Mouse (Mus musculus) forebrain, embryonic 15.5 days (tissue): ENCODE measurements around the gene Mgll. TPM values are rescaled to one million over a fixed set of nuclear protein-coding genes. Genes with fewer than 3 reads are reported as not detected.
A peak's percentile ranks its signal among the peaks of the same experiment; 100 is the strongest.

Source experiments
- ATAC-seq: fragments of 200-750 bp; cut with Nextera tagmentation; replicated peaks from 2 replicates; pipeline ENCODE4 v1.8.0; 2017; ENCODE audit warnings: mild to moderate bottlenecking, moderate TSS enrichment, moderate library complexity
- H3K27ac ChIP-seq: fragments of 300-500 bp; sonication (generic); replicated peaks from 2 replicates; pipeline ENCODE4 v1.5.1; 2015; ENCODE audit warnings: mild to moderate bottlenecking, inconsistent platforms
- H3K27me3 ChIP-seq: fragments of 300-500 bp; sonication (generic); 2 replicates; pipeline ENCODE4 v1.6.1; 2015; ENCODE audit warnings: inconsistent platforms
- H3K36me3 ChIP-seq: fragments of 300-500 bp; sonication (generic); 2 replicates; pipeline ENCODE4 v1.6.1; 2015; ENCODE audit warnings: mild to moderate bottlenecking, inconsistent platforms
- H3K4me1 ChIP-seq: fragments of 300-500 bp; sonication (generic); 2 replicates; pipeline ENCODE4 v1.6.1; 2015; ENCODE audit warnings: inconsistent platforms
- H3K4me2 ChIP-seq: fragments of 300-500 bp; sonication (generic); replicated peaks from 2 replicates; pipeline ENCODE4 v1.6.1; 2015; ENCODE audit warnings: mild to moderate bottlenecking, inconsistent platforms
- H3K4me3 ChIP-seq: fragments of 300-500 bp; sonication (generic); 2 replicates; pipeline ENCODE4 v1.5.1; 2015; ENCODE audit warnings: mild to moderate bottlenecking, inconsistent platforms
- H3K9ac ChIP-seq: fragments of 300-500 bp; sonication (generic); replicated peaks from 2 replicates; pipeline ENCODE4 v1.6.1; 2015; ENCODE audit warnings: mild to moderate bottlenecking, inconsistent platforms
- H3K9me3 ChIP-seq: fragments of 300-500 bp; sonication (generic); 2 replicates; pipeline ENCODE4 v1.6.1; 2016; ENCODE audit warnings: inconsistent platforms
- WGBS: fragments of 180-500 bp; shearing (Covaris S2); methylation state at CpG from one replicate; pipeline ENCODE4 v1.1.7; 2015; ENCODE audit warnings: mixed read lengths; 5-methylcytosine and 5-hydroxymethylcytosine counted together
- polyA plus RNA-seq: library from polyadenylated mRNA; unstranded; fragments of >200 nt; fragmentation: Nextera tagmentation; extraction: Ambion mirVana; gene quantifications from 2 replicates; pipeline ENCODE4 v1.2.1, GENCODE M21; 2015

Gene Mgll
- polyA plus RNA-seq, 1 experiment from 2014 or later, result 25.0 TPM

GRCm38 (mm10) chr6:88840791-88841513, 116.7 kb downstream of the Mgll start:
- no peaks in the 10 kb centered on the region for H3K27me3 ChIP-seq
- peaks cover 27% of the 10 kb centered on the region for H3K36me3 ChIP-seq
- no peaks in the 10 kb centered on the region for H3K9me3 ChIP-seq
- ATAC-seq, result no peak
- H3K27ac ChIP-seq, result peak overlapping the region; percentile 82
- 61% methylated on average over 9 of the region's 9 CpGs for WGBS
- peak overlapping the region; percentile 86 for H3K4me2 ChIP-seq
- peak overlapping the region; percentile 67 for H3K4me3 ChIP-seq
- H3K4me1 ChIP-seq, result peaks cover 21% of the 10 kb centered on the region
- peak overlapping the region; percentile 90 for H3K9ac ChIP-seq

- Histone ChIP-seq H3K27me3 (no peaks in the 10 kb centered on the region), H3K4me2 (peak overlapping the region; percentile 86), H3K9me3 (no peaks in the 10 kb centered on the region), H3K4me1 (peaks cover 21% of the 10 kb centered on the region), H3K27ac (peak overlapping the region; percentile 82), H3K9ac (peak overlapping the region; percentile 90), H3K4me3 (peak overlapping the region; percentile 67), H3K36me3 (peaks cover 30% of the 10 kb centered on the region)
- WGBS, result 3% methylated on average over 22 of the region's 22 CpGs
- ATAC-seq, result peak; percentile 35
These were observed 117.2 kb downstream of the Mgll start for GRCm38 (mm10) chr6:88841514-88841780.

- H3K9ac ChIP-seq, result peak within 1 kb of the TSS; percentile 90
- H3K4me3 ChIP-seq, result peak within 1 kb of the TSS; percentile 67
- peak within 1 kb of the TSS; percentile 86 for H3K4me2 ChIP-seq
- no peaks in the 10 kb centered on the region for H3K9me3 ChIP-seq
- peaks cover 21% of the 10 kb centered on the region for H3K4me1 ChIP-seq
- under 1% methylated on average over 72 of the region's 72 CpGs for WGBS
- ATAC-seq, result peak; percentile 94
- no peaks in the 10 kb centered on the region for H3K27me3 ChIP-seq
- peaks cover 32% of the 10 kb centered on the region for H3K36me3 ChIP-seq
- H3K27ac ChIP-seq, result peak within 1 kb of the TSS; percentile 82
These were observed 117.8 kb downstream of the Mgll start, which contains the start of gene Abtb1 for GRCm38 (mm10) chr6:88841781-88842689. Gene Abtb1, minus strand, starts transcription at chr6:88841984.

DNA sequence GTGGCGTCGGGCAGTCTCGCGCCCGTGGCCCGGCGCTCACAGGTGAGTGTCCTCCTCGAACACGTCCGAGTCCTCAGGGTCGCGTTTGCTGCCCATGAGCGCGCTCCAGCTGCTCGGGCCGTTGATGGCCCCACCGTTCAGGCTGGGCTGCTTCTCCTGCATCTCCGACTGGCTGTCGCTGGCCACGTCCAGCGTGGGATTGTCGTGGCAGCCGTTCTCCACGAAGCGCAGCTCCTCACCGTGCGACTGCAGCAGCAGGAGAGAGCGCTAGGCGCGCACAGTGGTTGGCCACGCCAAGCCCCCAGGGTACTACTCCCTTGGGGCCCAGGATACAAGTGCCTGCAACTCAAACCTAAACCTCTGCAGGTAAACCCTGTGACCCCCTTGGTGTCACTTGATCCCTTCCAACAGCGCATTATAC, 118.5 kb downstream of the Mgll start:
- H3K36me3 ChIP-seq, result peaks cover 38% of the 10 kb centered on the region

DNA sequence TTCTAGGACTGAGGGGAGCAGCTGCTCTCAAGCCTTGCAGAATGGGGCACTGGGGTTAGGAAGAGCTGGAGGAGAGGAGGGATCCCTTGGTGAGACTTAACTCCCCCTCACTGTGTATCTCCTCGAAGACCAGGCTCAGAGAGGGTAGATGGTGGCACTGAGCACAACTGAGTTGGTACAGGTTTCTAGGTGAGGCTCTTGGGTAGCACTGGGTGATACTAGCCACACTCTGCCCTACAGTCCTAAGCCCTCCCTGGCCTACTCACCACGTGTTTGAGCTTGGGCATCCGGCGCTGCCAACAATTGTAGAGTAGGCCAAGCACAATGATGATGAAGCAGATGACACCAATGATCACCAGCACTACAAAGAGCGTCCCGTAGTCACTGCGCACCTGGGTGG, 119.0 kb downstream of the Mgll start:
- Histone ChIP-seq H3K36me3 (peaks cover 38% of the 10 kb centered on the region), H3K4me3 (peak overlapping the region; percentile 67; the same call in 1 of the 2 replicates), H3K4me1 (peaks cover 21% of the 10 kb centered on the region), H3K4me2 (no peak overlapping the region), H3K9me3 (no peaks in the 10 kb centered on the region), H3K27ac (peak overlapping the region; percentile 82; the same call in 1 of the 2 replicates), H3K27me3 (no peaks in the 10 kb centered on the region), H3K9ac (no peak overlapping the region)
- no peak for ATAC-seq
- WGBS, result 71% methylated on average over 7 of the region's 7 CpGs

More for the DNA sequence above, 118.5 kb downstream of the Mgll start:
- H3K9ac ChIP-seq, result peak overlapping the region; percentile 52
- peaks cover 21% of the 10 kb centered on the region for H3K4me1 ChIP-seq
- H3K4me2 ChIP-seq, result peak overlapping the region; percentile 86
- no peaks in the 10 kb centered on the region for H3K9me3 ChIP-seq
- H3K4me3 ChIP-seq, result peak overlapping the region; percentile 67
- peak; percentile 9 for ATAC-seq
- no peaks in the 10 kb centered on the region for H3K27me3 ChIP-seq
- under 1% methylated on average over 19 of the region's 32 CpGs for WGBS
- H3K27ac ChIP-seq, result peak overlapping the region; percentile 82

GRCm38 (mm10) chr6:88843781-88844725, 119.8 kb downstream of the Mgll start:
- Histone ChIP-seq H3K9ac (no peak overlapping the region), H3K9me3 (no peaks in the 10 kb centered on the region), H3K27ac (0 out of 2 replicates have a peak overlapping the region, but pooled peaks have one; percentile 3), H3K4me2 (no peak overlapping the region), H3K27me3 (no peaks in the 10 kb centered on the region), H3K36me3 (peaks cover 44% of the 10 kb centered on the region), H3K4me3 (no peak overlapping the region), H3K4me1 (peaks cover 21% of the 10 kb centered on the region)
- no peak for ATAC-seq
- WGBS, result 77% methylated on average over 9 of the region's 9 CpGs

DNA sequence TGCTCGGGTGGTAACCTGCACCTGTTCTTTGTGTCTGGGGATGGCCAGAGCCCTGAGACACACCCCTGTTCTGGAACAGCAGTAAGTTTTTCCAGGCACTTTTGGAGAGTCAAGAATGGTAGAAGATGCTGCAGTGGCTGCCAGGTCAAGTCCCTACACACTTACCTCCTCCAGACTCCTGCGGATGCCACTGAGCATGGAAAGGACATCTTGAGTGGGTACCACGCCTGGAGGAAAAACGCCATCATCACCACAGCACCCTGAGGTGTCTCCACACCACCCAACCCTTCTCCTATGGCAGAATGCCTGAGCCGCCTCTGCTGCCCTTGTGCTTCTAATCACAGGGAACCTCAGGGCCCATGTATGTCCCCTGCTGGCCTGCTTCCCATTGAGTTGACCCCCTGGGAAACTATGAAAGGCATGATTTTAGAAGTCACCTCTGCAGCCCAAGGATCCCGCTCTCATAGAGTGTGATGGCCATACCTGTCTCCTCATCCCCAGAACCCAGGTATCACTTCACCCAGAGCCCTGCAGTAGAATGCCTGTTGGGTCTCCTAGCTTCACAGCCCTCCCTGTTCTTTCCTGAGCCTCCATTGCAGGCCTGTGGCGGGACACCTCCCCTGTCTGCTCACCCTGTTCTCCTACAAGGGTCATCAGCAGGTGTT, 120.8 kb downstream of the Mgll start:
- WGBS, result 85% methylated on average over 7 of the region's 7 CpGs
- Histone ChIP-seq H3K4me1 (peaks cover 19% of the 10 kb centered on the region), H3K9me3 (no peaks in the 10 kb centered on the region), H3K4me3 (no peak overlapping the region), H3K27ac (no peak overlapping the region), H3K36me3 (peaks cover 49% of the 10 kb centered on the region), H3K27me3 (no peaks in the 10 kb centered on the region), H3K4me2 (no peak overlapping the region), H3K9ac (no peak overlapping the region)
- ATAC-seq, result no peak

GRCm38 (mm10) chr6:88847571-88847970, 123.4 kb downstream of the Mgll start:
- H3K9ac ChIP-seq, result no peak overlapping the region
- no peak for ATAC-seq
- no peak overlapping the region for H3K27ac ChIP-seq
- peaks cover 55% of the 10 kb centered on the region for H3K36me3 ChIP-seq
- H3K4me1 ChIP-seq, result peaks cover 4% of the 10 kb centered on the region
- no peak overlapping the region for H3K4me2 ChIP-seq
- no peak overlapping the region for H3K4me3 ChIP-seq
- H3K9me3 ChIP-seq, result no peaks in the 10 kb centered on the region
- no peaks in the 10 kb centered on the region for H3K27me3 ChIP-seq
- 82% methylated on average over 2 of the region's 2 CpGs for WGBS

GRCm38 (mm10) chr6:88849270-88849669, 125.1 kb downstream of the Mgll start:
- H3K9ac ChIP-seq, result no peak overlapping the region
- H3K9me3 ChIP-seq, result no peaks in the 10 kb centered on the region
- no peak for ATAC-seq
- no peak overlapping the region for H3K27ac ChIP-seq
- WGBS, result 60% methylated on average over 4 of the region's 4 CpGs
- no peak overlapping the region for H3K4me3 ChIP-seq
- no peak overlapping the region for H3K4me2 ChIP-seq
- H3K4me1 ChIP-seq, result no peaks in the 10 kb centered on the region
- H3K27me3 ChIP-seq, result no peaks in the 10 kb centered on the region
- peaks cover 61% of the 10 kb centered on the region for H3K36me3 ChIP-seq

GRCm38 (mm10) chr6:88850034-88850433, 125.8 kb downstream of the Mgll start:
- Histone ChIP-seq H3K27ac (no peak overlapping the region), H3K4me2 (no peak overlapping the region), H3K27me3 (no peaks in the 10 kb centered on the region), H3K9me3 (no peaks in the 10 kb centered on the region), H3K9ac (no peak overlapping the region), H3K4me1 (no peaks in the 10 kb centered on the region), H3K4me3 (no peak overlapping the region), H3K36me3 (peaks cover 65% of the 10 kb centered on the region)
- 91% methylated on average over 7 of the region's 7 CpGs for WGBS
- no peak for ATAC-seq

- H3K9me3 ChIP-seq, result no peaks in the 10 kb centered on the region
- peaks cover 57% of the 10 kb centered on the region for H3K36me3 ChIP-seq
- no peak overlapping the region for H3K4me2 ChIP-seq
- no peaks in the 10 kb centered on the region for H3K4me1 ChIP-seq
- 85% methylated on average over 5 of the region's 5 CpGs for WGBS
- no peak overlapping the region for H3K4me3 ChIP-seq
- H3K27ac ChIP-seq, result no peak overlapping the region
- H3K27me3 ChIP-seq, result no peaks in the 10 kb centered on the region
- no peak for ATAC-seq
- H3K9ac ChIP-seq, result no peak overlapping the region
These were observed 130.3 kb downstream of the Mgll start for GRCm38 (mm10) chr6:88854509-88854908.
